Mouse (Mus musculus) thymus, postnatal 10 days (tissue): ENCODE data around the gene Ints5.
"Not testable (repeated sequence)": the region's sequence is repeated elsewhere in the genome, so short reads cannot be mapped to it uniquely, and the experiment has no call there.

Experiments used
- DNase-seq, 2 experiments: peaks; one replicate each; pipeline ENCODE4 v3.0.0; 2021; ENCODE audit warnings: low spot score in 2 of 2

Ints5 gene

DNA sequence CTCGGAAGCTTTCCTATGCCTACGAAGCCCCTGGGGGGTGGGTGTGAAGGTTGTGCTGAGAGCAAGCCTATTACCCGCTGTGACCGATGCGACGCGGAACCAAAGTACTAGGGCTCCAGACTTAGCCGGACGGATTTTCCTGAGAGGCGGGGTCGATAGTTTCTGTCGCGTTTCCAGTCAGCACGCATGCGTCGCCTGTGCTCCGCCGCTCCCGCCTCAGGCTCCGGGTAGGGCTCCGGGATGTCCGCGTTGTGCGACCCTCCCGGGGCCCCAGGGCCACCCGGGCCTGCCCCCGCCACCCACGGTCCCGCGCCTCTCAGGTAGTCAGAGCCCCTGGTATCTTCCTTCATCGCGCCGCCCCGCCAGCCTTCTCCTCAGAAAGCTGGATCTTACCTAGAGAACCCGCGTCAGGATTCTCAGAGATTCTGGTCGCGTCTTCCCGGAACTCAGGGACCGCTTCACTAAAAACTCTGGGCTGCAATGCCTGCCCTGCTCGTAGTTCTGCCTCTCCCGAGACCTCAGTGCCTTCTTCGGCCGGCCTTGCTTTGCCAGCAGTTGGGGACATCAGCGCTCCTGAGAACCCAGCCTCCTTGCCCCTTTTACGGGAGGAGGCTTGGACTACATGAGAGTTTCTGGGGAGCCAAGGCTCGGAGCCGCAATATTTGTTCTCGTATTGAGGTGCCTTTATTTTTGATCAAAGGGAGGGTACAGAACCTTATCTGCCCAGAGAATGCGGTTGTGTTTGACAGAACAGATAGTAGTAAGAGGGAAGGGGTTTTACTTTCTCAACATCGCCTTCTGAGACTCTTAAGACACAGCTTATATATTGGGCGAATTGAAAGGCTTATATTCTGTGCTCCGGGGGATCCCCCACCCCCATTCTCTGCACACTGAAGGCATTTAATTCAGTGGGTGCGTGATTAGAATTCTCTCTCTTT, at the start of gene Ints5:
Gene Ints5 (plus strand): TSS at position 177 of the 938 bp plus-strand sequence.
- peak; percentile 73 to 83 for DNase-seq

GRCm38 (mm10) chr19:8844371-8845129, 48.3 kb upstream of the Ints5 start:
- DNase-seq: peak; percentile 53 to 87

GRCm38 (mm10) chr19:8848356-8848755, 44.4 kb upstream of the Ints5 start:
- DNase-seq: no peak

GRCm38 (mm10) chr19:8850402-8850901, 42.4 kb upstream of the Ints5 start, which contains the start of gene Lrrn4cl:
Gene Lrrn4cl (plus strand): TSS chr19:8850768.
- no peak for DNase-seq

DNA sequence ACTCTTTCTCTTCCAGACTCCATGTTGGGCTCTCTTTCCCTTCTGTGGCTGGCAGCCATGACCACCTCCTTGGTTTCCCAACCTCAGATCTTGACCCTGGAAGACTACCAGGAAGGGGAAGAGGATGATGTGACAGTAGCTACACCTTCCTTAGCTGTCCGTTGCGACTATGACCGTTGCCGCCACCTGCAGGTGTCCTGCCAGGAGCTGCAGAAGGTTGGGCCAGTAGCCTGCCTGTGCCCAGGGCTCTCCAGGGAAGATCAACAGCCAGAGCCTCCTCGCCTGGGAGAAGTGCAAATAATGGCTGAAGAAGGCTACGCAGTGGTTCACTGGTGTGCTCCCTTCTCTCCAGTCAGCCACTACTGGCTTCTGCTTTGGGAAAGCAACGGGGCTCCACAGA, 41.2 kb upstream of the Ints5 start:
- DNase-seq: no peak

DNA sequence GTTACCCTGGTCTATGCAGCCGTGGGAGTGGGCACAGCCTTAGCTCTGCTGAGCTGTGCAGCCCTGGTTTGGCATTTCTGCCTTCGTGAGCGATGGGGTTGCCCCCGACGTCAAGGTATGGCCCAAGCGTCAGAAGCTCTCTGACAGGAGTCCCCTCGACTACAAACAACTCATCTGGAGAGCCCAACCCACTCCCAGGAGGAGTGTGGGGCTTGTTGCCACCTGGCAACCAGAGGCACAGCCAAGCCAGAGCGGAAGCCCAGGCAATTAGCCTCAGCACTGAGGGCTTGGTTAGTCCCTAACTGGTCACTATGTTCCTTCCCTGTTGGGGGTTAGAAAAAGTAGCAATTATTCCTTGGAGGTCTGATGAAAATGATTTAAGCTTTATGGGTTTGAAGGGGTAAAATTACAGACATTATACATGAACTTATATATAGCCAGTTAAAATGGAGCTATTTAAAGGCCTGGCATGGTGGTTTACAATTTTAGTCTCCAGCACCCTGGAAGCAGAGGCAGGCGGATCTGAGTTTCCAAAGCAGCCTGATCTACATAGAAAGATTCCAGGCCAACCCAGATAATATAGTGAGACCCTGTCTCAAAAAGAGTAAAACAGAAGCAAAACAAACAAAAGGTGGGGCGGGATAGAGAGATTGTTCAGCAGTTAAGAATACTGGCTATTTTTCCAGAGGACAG, 40.4 kb upstream of the Ints5 start:
- no peak for DNase-seq

DNA sequence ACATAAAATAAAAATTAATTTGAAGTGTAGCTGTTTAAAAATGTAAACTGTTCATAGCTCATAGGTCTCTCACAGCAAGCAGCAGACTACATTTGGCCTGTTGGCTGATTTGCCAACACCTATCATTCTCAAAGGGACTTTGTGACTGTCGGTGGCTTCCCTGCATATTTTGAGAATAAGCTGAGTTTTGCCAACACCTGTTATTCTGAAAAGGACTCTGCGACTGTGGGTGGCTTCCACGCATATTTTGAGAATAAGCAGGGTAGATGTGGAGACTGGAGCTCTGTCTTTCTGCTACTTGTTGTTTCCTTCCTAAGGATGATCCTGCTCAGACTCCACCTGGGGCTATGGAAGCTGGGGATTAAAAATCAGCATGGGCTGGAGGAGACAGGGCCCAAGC, 39.7 kb upstream of the Ints5 start:
- no peak for DNase-seq

DNA sequence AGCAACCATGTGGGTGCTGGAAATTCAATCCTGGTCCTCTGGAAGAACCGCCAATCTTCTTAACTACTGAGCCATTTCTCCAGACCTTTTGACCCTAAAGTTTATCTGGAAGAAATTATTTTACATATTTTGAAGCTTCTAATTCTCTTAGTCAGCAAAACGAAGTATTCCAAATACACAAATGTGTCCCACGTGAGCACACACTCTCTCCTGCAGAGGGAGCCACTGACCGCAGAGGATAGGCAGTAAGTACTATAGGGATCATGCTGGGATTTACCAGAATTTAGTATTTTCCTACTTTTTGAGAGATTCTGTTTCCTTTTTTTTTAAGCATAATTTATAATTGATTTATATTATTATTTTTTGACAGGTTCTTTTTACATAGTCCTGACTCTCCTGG, 35.1 kb upstream of the Ints5 start:
- DNase-seq: peak in 1 of 2 experiments; percentile 55

GRCm38 (mm10) chr19:8859018-8859417, 33.8 kb upstream of the Ints5 start:
- peak; percentile 42 to 51 for DNase-seq

- no peak for DNase-seq
Observed at GRCm38 (mm10) chr19:8864265-8864664, 28.5 kb upstream of the Ints5 start.

- not testable (repeated sequence) for DNase-seq
Observed at GRCm38 (mm10) chr19:8870381-8870780, 22.4 kb upstream of the Ints5 start.

DNA sequence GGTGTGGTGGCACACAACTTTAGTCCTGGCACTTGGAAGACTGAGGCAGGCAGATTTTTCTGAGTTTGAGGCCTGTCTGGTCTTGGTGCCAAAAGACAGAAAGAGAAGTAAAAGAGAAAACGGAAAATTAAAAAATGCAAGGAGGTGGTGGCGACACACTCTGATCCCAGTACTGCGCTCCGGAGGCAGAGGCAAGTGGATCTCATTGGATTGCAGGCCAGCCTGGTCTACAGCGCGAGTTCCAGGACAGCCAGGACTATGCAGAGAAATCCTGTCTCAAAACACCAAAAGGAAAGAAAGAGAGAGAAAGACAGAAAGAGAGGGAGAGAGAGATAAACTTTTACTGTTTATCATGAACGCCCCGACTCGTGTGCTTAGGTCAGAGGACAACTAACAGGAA, 22.0 kb upstream of the Ints5 start:
- DNase-seq: no peak

GRCm38 (mm10) chr19:8871267-8872186, 21.3 kb upstream of the Ints5 start, which contains the start of gene Ubxn1:
Gene Ubxn1 (plus strand): TSS chr19:8871496.
- peak; percentile 93 to 95 for DNase-seq

GRCm38 (mm10) chr19:8872266-8872840, 20.5 kb upstream of the Ints5 start:
- DNase-seq: no peak

- no peak for DNase-seq
Observed at GRCm38 (mm10) chr19:8875031-8875430, 17.8 kb upstream of the Ints5 start.

GRCm38 (mm10) chr19:8880311-8881033, 12.3 kb upstream of the Ints5 start, which contains the start of gene Uqcc3:
Gene Uqcc3 (minus strand): TSS chr19:8880923.
- DNase-seq: peak; percentile 88

GRCm38 (mm10) chr19:8881034-8881392, 11.8 kb upstream of the Ints5 start:
- no peak for DNase-seq

DNA sequence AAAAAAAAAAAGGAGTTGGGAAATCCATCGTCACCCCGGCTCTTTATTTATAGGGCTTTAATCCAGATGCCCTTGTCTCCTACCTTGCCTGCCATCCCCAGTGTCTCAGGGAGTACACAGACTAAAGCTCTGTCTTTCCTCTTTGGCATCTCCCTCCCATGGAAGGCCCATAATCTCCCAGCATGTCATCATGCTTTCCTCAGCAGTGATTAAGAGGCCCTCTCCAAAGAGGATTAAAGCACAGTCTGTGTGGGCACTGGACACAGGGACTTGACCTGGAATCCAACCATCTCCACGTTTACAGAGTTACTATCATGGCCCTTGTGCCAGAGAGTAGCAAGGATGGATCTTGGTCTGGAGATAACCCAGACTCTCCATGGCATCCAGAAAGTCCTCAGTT, 9.2 kb upstream of the Ints5 start, which contains the start of the genes Lbhd1 and Gm49403:
Gene Lbhd1 (plus strand): TSS at position 117 of the 400 bp plus-strand sequence.
Gene Gm49403 (plus strand): TSS at position 315 of the 400 bp plus-strand sequence.
- no peak for DNase-seq

DNA sequence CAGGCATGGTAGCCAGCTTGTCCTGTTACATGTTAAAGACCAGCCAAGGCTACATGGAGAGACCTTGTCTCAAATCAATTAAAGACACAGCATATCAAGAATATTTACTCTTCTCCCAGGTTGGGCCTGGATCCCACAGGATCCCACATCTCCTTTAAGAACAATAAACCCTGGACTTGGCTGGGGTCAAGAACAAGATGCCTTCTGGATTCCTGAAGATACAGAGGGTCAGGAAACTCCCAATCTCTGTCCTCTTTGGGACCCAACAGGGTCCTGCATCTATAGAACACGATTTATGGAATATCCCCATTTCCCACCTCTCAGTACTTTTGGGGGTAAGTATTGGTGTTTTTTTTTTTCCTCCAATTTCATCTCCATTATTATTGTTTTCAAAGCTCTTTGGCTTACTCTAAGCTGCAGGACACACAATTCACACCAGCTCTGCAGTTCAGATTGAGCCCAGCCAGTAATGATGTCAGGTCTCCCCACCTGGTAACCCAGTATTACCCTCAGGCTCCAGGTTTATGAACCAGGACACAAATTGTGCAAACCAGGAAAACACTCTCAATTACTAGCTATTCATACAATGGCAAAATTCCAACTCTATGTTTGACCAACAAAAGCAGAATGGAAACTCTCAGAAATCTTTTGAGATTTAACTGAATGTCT, 5.8 kb upstream of the Ints5 start:
- DNase-seq: no peak
